Mouse (Mus musculus) liver, embryonic 16.5 days (tissue): ENCODE measurements around the gene Dok7. TPM values are rescaled to one million over a fixed set of nuclear protein-coding genes. Genes with fewer than 3 reads are reported as not detected.

Experiments used
- ATAC-seq: fragments of 200-750 bp; cut with Nextera tagmentation; 2 replicates; pipeline ENCODE4 v1.8.0; 2017; ENCODE audit warnings: low read depth, mild to moderate bottlenecking, moderate number of reproducible peaks, moderate library complexity
- H3K27ac ChIP-seq: fragments of 300-500 bp; sonication (generic); 2 replicates; pipeline ENCODE4 v1.5.1; 2014; ENCODE audit warnings: mild to moderate bottlenecking, low read length
- H3K27me3 ChIP-seq: fragments of 300-500 bp; sonication (generic); 2 replicates; pipeline ENCODE4 v1.6.1; 2014; ENCODE audit warnings: low read depth, low read length, mixed read lengths; ENCODE audit not compliant: control insufficient read depth, insufficient read depth
- H3K36me3 ChIP-seq: fragments of 300-500 bp; sonication (generic); 2 replicates; pipeline ENCODE4 v1.6.1; 2014; ENCODE audit warnings: mild to moderate bottlenecking; ENCODE audit not compliant: control insufficient read depth, insufficient read depth
- H3K4me1 ChIP-seq: fragments of 300-500 bp; sonication (generic); 2 replicates; pipeline ENCODE4 v1.6.1; 2014; ENCODE audit warnings: low read depth, low read length, mixed read lengths; ENCODE audit not compliant: control insufficient read depth
- H3K4me2 ChIP-seq: fragments of 300-500 bp; sonication (generic); 2 replicates; pipeline ENCODE4 v1.6.1; 2014; ENCODE audit warnings: low read depth, low read length, mixed read lengths
- H3K4me3 ChIP-seq: fragments of 300-500 bp; sonication (generic); 2 replicates; pipeline ENCODE4 v1.5.1; 2014; ENCODE audit warnings: low read depth, mild to moderate bottlenecking, low read length
- H3K9ac ChIP-seq: fragments of 300-500 bp; sonication (generic); 2 replicates; pipeline ENCODE4 v1.6.1; 2014; ENCODE audit warnings: low read depth, low read length
- H3K9me3 ChIP-seq: fragments of 300-500 bp; sonication (generic); replicated peaks from 2 replicates; pipeline ENCODE4 v1.6.1; 2016; ENCODE audit warnings: low read length; ENCODE audit not compliant: control insufficient read depth
- WGBS: fragments of 180-500 bp; shearing (Covaris S2); extraction: QIAGEN DNeasy Blood & Tissue Kit; methylation state at CpG from one replicate; pipeline ENCODE4 v1.1.7; 2014; ENCODE audit not compliant: insufficient replicate concordance; 5-methylcytosine and 5-hydroxymethylcytosine counted together
- microRNA-seq: library from miRNA; unstranded; fragments of <30 nt; microRNA quantifications from one replicate; pipeline ENCODE4, GENCODE M21; 2016
- polyA plus RNA-seq: library from polyadenylated mRNA; unstranded; fragments of >200 nt; fragmentation: Nextera tagmentation; extraction: Ambion mirVana; gene quantifications from 2 replicates; pipeline ENCODE4 v1.2.1, GENCODE M21; 2015

Gene Dok7
- polyA plus RNA-seq, 1 experiment from 2014 or later: 0.19 TPM

DNA sequence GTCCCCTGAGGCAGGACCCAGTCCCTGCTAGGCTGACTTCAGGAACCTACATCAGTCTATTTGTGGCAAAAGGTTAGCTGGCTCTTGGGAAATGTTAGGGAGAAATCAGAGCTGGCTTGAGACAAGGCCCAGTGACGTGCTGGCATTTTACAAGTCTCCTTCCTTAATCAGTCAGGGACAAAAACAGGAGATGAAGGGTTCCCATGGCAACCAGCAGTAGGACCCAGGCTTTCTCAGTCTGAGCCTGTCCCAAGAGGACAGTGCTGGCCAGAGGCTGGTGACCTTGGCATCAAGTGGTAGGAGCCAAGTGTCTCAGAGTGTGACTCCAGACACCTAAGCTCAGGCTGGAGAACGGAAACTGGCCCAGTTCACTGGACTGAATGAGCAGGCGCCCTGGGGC lies 77.7 kb downstream of the Dok7 start:
- Histone ChIP-seq H3K27me3 (no peaks in the 10 kb centered on the region), H3K4me2 (no peak overlapping the region), H3K9ac (no peak overlapping the region), H3K4me3 (no peak overlapping the region), H3K27ac (no peak overlapping the region), H3K4me1 (no peaks in the 10 kb centered on the region), H3K9me3 (no peaks in the 10 kb centered on the region), H3K36me3 (no peaks in the 10 kb centered on the region)
- ATAC-seq: no peak
- 46% methylated on average over 3 of the region's 3 CpGs for WGBS

DNA sequence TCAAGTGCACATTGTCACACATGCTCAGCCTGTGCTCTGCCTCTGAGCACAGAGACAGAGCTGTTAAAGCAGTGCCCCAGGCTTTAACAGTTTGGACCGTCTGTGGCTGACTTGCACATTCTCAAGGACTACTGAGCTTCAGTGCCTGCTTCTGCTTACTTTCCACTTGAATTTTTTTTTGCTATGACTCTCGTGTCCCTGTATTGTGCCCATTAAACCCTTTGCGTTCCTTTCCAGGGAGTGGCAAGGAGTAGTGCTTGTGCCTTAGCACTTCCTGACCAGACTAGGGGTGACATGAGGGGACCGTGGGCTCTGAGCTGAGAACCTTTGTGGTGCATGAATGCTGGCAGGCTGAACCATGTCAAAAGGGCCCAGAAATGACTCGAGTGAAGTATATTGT lies 79.3 kb downstream of the Dok7 start:
- H3K27me3 ChIP-seq: no peaks in the 10 kb centered on the region
- H3K4me3 ChIP-seq: no peak overlapping the region
- no peaks in the 10 kb centered on the region for H3K36me3 ChIP-seq
- no peak for ATAC-seq
- no peak overlapping the region for H3K9ac ChIP-seq
- H3K27ac ChIP-seq: no peak overlapping the region
- WGBS: 54% methylated on average over 5 of the region's 5 CpGs
- H3K4me1 ChIP-seq: no peaks in the 10 kb centered on the region
- H3K9me3 ChIP-seq: no peaks in the 10 kb centered on the region
- no peak overlapping the region for H3K4me2 ChIP-seq

Small RNA genes within 50 kb of the gene (microRNA-seq; reads per million reads assigned to microRNA genes)
- 2.5 reads per million, percentile 4 among the genes with 10 or more reads in this experiment for gene Mir3097

Other genes with a start within 250 kb of the Dok7 start
- gene Msantd1, start 148.8 kb upstream of the Dok7 start, polyA plus RNA-seq: 0.09 and 0.37 TPM in 2 replicates
- 15.7 and 16.2 TPM in 2 replicates for gene Rgs12, start 107.3 kb upstream of the Dok7 start, polyA plus RNA-seq
- gene Hgfac, start 15.3 kb upstream of the Dok7 start, polyA plus RNA-seq: 214 and 277 TPM in 2 replicates
- gene Lrpap1, start 49.0 kb downstream of the Dok7 start, polyA plus RNA-seq: 90.6 and 92.1 TPM in 2 replicates
- gene Adra2c, start 221.6 kb downstream of the Dok7 start, polyA plus RNA-seq: not detected in 2 replicates